ENCODE assay signal across 12 mouse cellular contexts in genomic region chr19:4999445-5000140, GRCm38 (mm10). TPM values are rescaled to one million over a fixed set of nuclear protein-coding genes. Genes with fewer than 3 reads are reported as not detected.
DNase-seq lines count a peak whose midpoint lies in the region; ATAC-seq and TF ChIP-seq lines count a peak whose summit lies in the region.
"Had no signal": no experiment of that assay in that cellular context is flagged by ENCODE, and none has a peak within 500 bp of the region (broad histone marks: within the 10 kb centered on the region; RNA-seq: fewer than 3 reads in every experiment).

No protein-coding gene starts in this region.

- H3K9ac ChIP-seq in midbrain, postnatal 0 days (replicated peaks; ENCODE audit: low read length, poor library complexity, severe bottlenecking): peak overlapping the region; percentile 19; the same call in 1 of the 2 replicates
- H3K9ac ChIP-seq: limb, embryonic 13.5 days had no signal

- WGBS in midbrain, postnatal 0 days: 71% methylated on average over 6 of the region's 6 CpGs

- no peaks in the 10 kb centered on the region for H3K36me3 ChIP-seq in midbrain, postnatal 0 days (ENCODE audit: insufficient read depth, low read length)
- H3K36me3 ChIP-seq: limb, embryonic 13.5 days had no signal

- no peaks in the 10 kb centered on the region for H3K27me3 ChIP-seq in midbrain, postnatal 0 days (ENCODE audit: insufficient read depth, low read length)

- no peak for ATAC-seq in midbrain, postnatal 0 days (ENCODE audit: low FRiP score)

- peak; percentile 44 for DNase-seq in cerebellum, adult 8-10 months
- no peak for DNase-seq in cerebellum, adult 9-10 months
- peak; percentile 88 for DNase-seq in layer of hippocampus, adult 9-11 months
- DNase-seq in layer of hippocampus, postnatal 10 days (ENCODE audit: low spot score in 2 of 2): no peak
- DNase-seq in cerebellum, postnatal 36 days: peak; percentile 34 to 38
- no peak for DNase-seq in midbrain, postnatal 0 days (ENCODE audit: low spot score)
- no peak for DNase-seq in Muller cell, postnatal 12 days (ENCODE audit: inconsistent ontology term)
- no peak for DNase-seq in lung, postnatal 10 days
- DNase-seq: lung, postnatal 36 days had no signal

- TF ChIP-seq CTCF in midbrain, postnatal 0 days (IDR thresholded peaks at IDR 0.05): no peak

- H3K4me3 ChIP-seq in midbrain, postnatal 0 days (ENCODE audit: low read depth, low read length): no peak overlapping the region
- H3K4me3 ChIP-seq: limb, embryonic 13.5 days had no signal

- H3K27ac ChIP-seq in midbrain, postnatal 0 days (ENCODE audit: low read depth, low read length): no peak overlapping the region
- H3K27ac ChIP-seq: limb, embryonic 13.5 days had no signal

- H3K4me1 ChIP-seq in midbrain, postnatal 0 days (ENCODE audit: insufficient read depth, low read length): peaks cover 41% of the 10 kb centered on the region

- H3K9me3 ChIP-seq in midbrain, postnatal 0 days (ENCODE audit: low read length): no peaks in the 10 kb centered on the region
- H3K9me3 ChIP-seq: limb, embryonic 13.5 days had no signal

- peak overlapping the region; percentile 33 for H3K4me2 ChIP-seq in midbrain, postnatal 0 days (ENCODE audit: low read depth, low read length, poor library complexity, severe bottlenecking)
- H3K4me2 ChIP-seq: limb, embryonic 13.5 days had no signal

RNA-seq across cellular contexts. Expression of gene Npas4, which starts 9.5 kb away (rescaled TPM):
- 1 to 10 TPM; 4.8 to 5.0 TPM for total RNA-seq in layer of hippocampus, postnatal 10 days (2021)
- total RNA-seq in midbrain, postnatal 0 days (2014; rRNA removed): 3.4 and 5.9 TPM in 2 replicates
- polyA plus RNA-seq in midbrain, postnatal 0 days (2015; fragmentation: Nextera tagmentation; extraction: Ambion mirVana): 0.36 and 0.43 TPM in 2 replicates
- total RNA-seq: neutrophil, adult 5-6 weeks had no signal
- polyA plus RNA-seq: kidney, embryonic 14.5 days; limb, embryonic 13.5 days had no signal

RNA-seq across cellular contexts. Expression of gene Slc29a2, which starts 24.1 kb away (rescaled TPM):
- total RNA-seq in layer of hippocampus, postnatal 10 days (2021): 10 to 100 TPM; 21.0 to 21.9 TPM
- total RNA-seq in midbrain, postnatal 0 days (2014; rRNA removed): 21.4 and 30.2 TPM in 2 replicates
- polyA plus RNA-seq in midbrain, postnatal 0 days (2015; fragmentation: Nextera tagmentation; extraction: Ambion mirVana): 19.1 and 21.1 TPM in 2 replicates
- total RNA-seq: neutrophil, adult 5-6 weeks had no signal

RNA-seq across cellular contexts. Expression of gene Mrpl11, which starts 37.6 kb away (rescaled TPM):
- 10 to 100 TPM; 62.7 to 68.8 TPM for total RNA-seq in layer of hippocampus, postnatal 10 days (2021)
- total RNA-seq in midbrain, postnatal 0 days (2014; rRNA removed): 88.2 and 93.1 TPM in 2 replicates
- 141 and 145 TPM in 2 replicates for polyA plus RNA-seq in midbrain, postnatal 0 days (2015; fragmentation: Nextera tagmentation; extraction: Ambion mirVana)

RNA-seq across cellular contexts. Expression of gene B4gat1, which starts 39.0 kb away (rescaled TPM):
- total RNA-seq in layer of hippocampus, postnatal 10 days (2021): 100 to 1,000 TPM; 125 to 126 TPM
- total RNA-seq in midbrain, postnatal 0 days (2014; rRNA removed): 136 and 143 TPM in 2 replicates
- polyA plus RNA-seq in midbrain, postnatal 0 days (2015; fragmentation: Nextera tagmentation; extraction: Ambion mirVana): 172 and 177 TPM in 2 replicates

RNA-seq across cellular contexts. Expression of gene AC124502.3, which starts 39.1 kb away (rescaled TPM):
- 1 to 10 TPM; 3.4 to 6.9 TPM for total RNA-seq in layer of hippocampus, postnatal 10 days (2021)
- 3.8 and 12.5 TPM in 2 replicates for total RNA-seq in midbrain, postnatal 0 days (2014; rRNA removed)
- 2.2 and 3.7 TPM in 2 replicates for polyA plus RNA-seq in midbrain, postnatal 0 days (2015; fragmentation: Nextera tagmentation; extraction: Ambion mirVana)

Comparison
In these comparisons a context has a peak if more than half of its experiments do, and no peak if none do; other contexts are left out.
1. DNase-seq: peak in cerebellum, adult 8-10 months (single experiment), layer of hippocampus, adult 9-11 months (single experiment) and cerebellum, postnatal 36 days (2 of 2); none in cerebellum, adult 9-10 months (single experiment), layer of hippocampus, postnatal 10 days (0 of 2), midbrain, postnatal 0 days (single experiment), Muller cell, postnatal 12 days (single experiment) and lung, postnatal 10 days (single experiment).